Mouse (Mus musculus): Measurements from ENCODE around the gene Eif3m. TPM values are rescaled to one million over a fixed set of nuclear protein-coding genes. Genes with fewer than 3 reads are reported as not detected.

Gene Eif3m
- polyA plus RNA-seq, 1 experiment = 116 TPM

GRCm38 (mm10) chr2:104964492-104964891, 52.4 kb downstream of the Eif3m start:
- Histone ChIP-seq H3K36me3 (ENCODE audit: control insufficient read depth, insufficient read depth) (no peaks in the 10 kb centered on the region), H3ac (ENCODE audit: control insufficient read depth, insufficient read length, low read depth) (no peak overlapping the region), H3K4me3 (ENCODE audit: insufficient read depth, poor library complexity, severe bottlenecking) (no peak overlapping the region), H3K79me2 (ENCODE audit: control insufficient read depth, insufficient read depth) (no peaks in the 10 kb centered on the region), H3K79me3 (ENCODE audit: low read depth) (no peaks in the 10 kb centered on the region), H3K27me3 (ENCODE audit: control insufficient read depth, insufficient read depth, insufficient read length) (no peaks in the 10 kb centered on the region)
- TF ChIP-seq MAX (IDR thresholded peaks at IDR 0.05) (no peak), USF1 (IDR thresholded peaks at IDR 0.05; ENCODE audit: low read depth) (no peak), CTCF (IDR thresholded peaks at IDR 0.05; ENCODE audit: control insufficient read depth, insufficient read depth, insufficient read length) (no peak), MYOG (IDR thresholded peaks at IDR 0.05; ENCODE audit: control insufficient read depth, extremely low read depth, insufficient read length) (no peak), CEBPB (IDR thresholded peaks at IDR 0.05; ENCODE audit: low read depth) (no peak), MYOD1 (IDR thresholded peaks at IDR 0.05; ENCODE audit: control insufficient read depth, insufficient read length, low read depth) (no peak), FOSL1 (IDR thresholded peaks at IDR 0.05; ENCODE audit: insufficient read depth, low read length, poor library complexity, severe bottlenecking) (no peak)

Other genes with a start within 250 kb of the Eif3m start
- 5.3 TPM for gene Qser1, start 200.3 kb downstream of the Eif3m start, polyA plus RNA-seq (2012; fragmentation: generic; extraction: Trizol)
- gene Prrg4, start 167.2 kb downstream of the Eif3m start, polyA plus RNA-seq (2012; fragmentation: generic; extraction: Trizol) = 4.6 TPM
- gene Ccdc73, start 149.3 kb downstream of the Eif3m start, polyA plus RNA-seq (2012; fragmentation: generic; extraction: Trizol) = 0.21 TPM
- gene Gm11060, start 74.9 kb upstream of the Eif3m start, polyA plus RNA-seq (2012; fragmentation: generic; extraction: Trizol) = not detected
- not detected for gene Wt1, start 109.4 kb upstream of the Eif3m start, polyA plus RNA-seq (2012; fragmentation: generic; extraction: Trizol)
- gene Them7, start 207.2 kb upstream of the Eif3m start, polyA plus RNA-seq (2012; fragmentation: generic; extraction: Trizol) = not detected

Data from C2C12 (cell line).